Mouse (Mus musculus): ENCODE data around the gene Zfp790. TPM values are rescaled to one million over a fixed set of nuclear protein-coding genes. Genes with fewer than 3 reads are reported as not detected.
A peak's percentile ranks its signal among the peaks of the same experiment; 100 is the strongest.

The Zfp790 gene
- polyA plus RNA-seq (2015; fragmentation: Nextera tagmentation; extraction: Ambion mirVana): 12.6 and 12.9 TPM in 2 replicates

DNA sequence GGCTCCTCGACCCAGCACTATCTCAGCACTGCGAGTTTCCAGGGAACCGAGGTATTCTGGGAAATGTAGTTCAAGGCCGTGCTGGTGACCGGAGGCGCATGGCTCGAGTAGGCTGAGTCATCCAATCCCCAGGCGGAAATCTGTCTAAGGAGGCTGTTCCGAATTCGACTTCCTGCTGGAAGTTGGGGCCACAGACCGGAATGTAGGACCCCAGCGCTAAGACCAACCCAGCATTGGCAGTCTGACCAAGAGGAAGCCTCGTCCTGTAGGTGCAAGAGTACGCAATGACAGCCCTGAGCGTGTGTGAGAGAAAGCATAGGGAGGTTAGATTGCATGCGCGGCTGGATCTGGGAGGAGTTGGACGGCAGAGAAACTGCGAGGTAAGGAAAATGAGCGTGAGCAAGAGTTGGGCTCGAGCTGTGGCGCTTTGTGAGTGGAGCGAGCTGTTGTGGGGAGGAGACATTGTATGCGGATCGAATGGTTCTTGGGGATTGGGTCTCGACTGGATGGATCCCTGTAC lies at the start of gene Zfp790:
Zfp790 (plus strand) TSS at position 205 of the 520 bp plus-strand sequence.
- WGBS: under 1% methylated on average over 26 of the region's 26 CpGs
- H3K27me3 ChIP-seq (ENCODE audit: control insufficient read depth, insufficient read depth, low read length): no peaks in the 10 kb centered on the region
- peaks cover 21% of the 10 kb centered on the region for H3K4me1 ChIP-seq (ENCODE audit: control insufficient read depth, insufficient read depth, low read length)
- no peaks in the 10 kb centered on the region for H3K36me3 ChIP-seq (ENCODE audit: control insufficient read depth, insufficient read depth)
- H3K9ac ChIP-seq (ENCODE audit: low read length): peak within 1 kb of the TSS; percentile 91
- H3K27ac ChIP-seq (ENCODE audit: low read length): peak within 1 kb of the TSS; percentile 94
- H3K9me3 ChIP-seq (replicated peaks; ENCODE audit: control insufficient read depth, low read length): no peaks in the 10 kb centered on the region
- ATAC-seq (replicated peaks; ENCODE audit: extremely low read depth, insufficient read depth, low FRiP score): peak; percentile 96
- H3K4me3 ChIP-seq (ENCODE audit: low read length): peak within 1 kb of the TSS; percentile 97
- H3K4me2 ChIP-seq (ENCODE audit: low read depth, low read length): peak within 1 kb of the TSS; percentile 95

DNA sequence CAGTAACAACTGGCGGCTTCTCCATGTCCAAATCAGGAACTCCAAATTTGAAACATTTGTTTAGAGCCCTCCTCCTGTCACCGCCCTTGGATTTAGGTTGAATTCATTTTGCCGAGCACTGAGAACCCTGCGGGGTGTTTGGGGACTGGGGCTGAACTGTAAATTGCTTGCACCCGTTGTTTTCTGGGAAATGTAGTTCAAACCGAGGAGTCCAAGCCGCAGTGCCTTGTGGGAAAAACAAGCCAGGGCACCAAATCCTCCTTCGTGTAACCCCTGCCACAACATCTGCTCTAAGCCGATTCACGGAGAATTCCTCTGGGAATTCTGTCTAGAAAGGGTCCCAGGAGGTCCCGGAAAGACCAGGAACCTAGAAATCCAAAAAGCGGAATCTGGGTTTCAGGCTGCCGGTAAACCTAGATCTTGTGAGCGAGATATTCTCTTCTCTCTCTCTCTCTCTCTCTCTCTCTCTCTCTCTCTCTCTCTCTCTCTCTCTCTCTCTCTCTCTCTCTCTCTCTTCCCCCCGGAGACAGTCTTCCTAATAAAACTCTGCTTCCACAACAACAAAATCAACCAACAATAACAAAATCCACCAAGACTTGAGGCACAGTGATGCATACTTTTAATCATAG lies 48.7 kb upstream of the Zfp790 start:
- H3K4me3 ChIP-seq (ENCODE audit: low read length): peak overlapping the region; percentile 91
- ATAC-seq (replicated peaks; ENCODE audit: extremely low read depth, insufficient read depth, low FRiP score): peak; percentile 59
- WGBS: 2% methylated on average over 15 of the region's 15 CpGs
- H3K4me1 ChIP-seq (ENCODE audit: control insufficient read depth, insufficient read depth, low read length): peaks cover 13% of the 10 kb centered on the region
- H3K9ac ChIP-seq (ENCODE audit: low read length): peak overlapping the region; percentile 77
- no peaks in the 10 kb centered on the region for H3K9me3 ChIP-seq (replicated peaks; ENCODE audit: control insufficient read depth, low read length)
- peak overlapping the region; percentile 77 for H3K4me2 ChIP-seq (ENCODE audit: low read depth, low read length)
- H3K27ac ChIP-seq (ENCODE audit: low read length): peak overlapping the region; percentile 74
- no peaks in the 10 kb centered on the region for H3K27me3 ChIP-seq (ENCODE audit: control insufficient read depth, insufficient read depth, low read length)
- H3K36me3 ChIP-seq (ENCODE audit: control insufficient read depth, insufficient read depth): peaks cover 8% of the 10 kb centered on the region

GRCm38 (mm10) chr7:29768090-29768900 lies 47.6 kb upstream of the Zfp790 start, which contains the start of gene Zfp84:
Gene Zfp84, plus strand, starts transcription at chr7:29768552.
- peaks cover 16% of the 10 kb centered on the region for H3K4me1 ChIP-seq (ENCODE audit: control insufficient read depth, insufficient read depth, low read length)
- H3K27me3 ChIP-seq (ENCODE audit: control insufficient read depth, insufficient read depth, low read length): no peaks in the 10 kb centered on the region
- peaks cover 15% of the 10 kb centered on the region for H3K36me3 ChIP-seq (ENCODE audit: control insufficient read depth, insufficient read depth)
- H3K4me3 ChIP-seq (ENCODE audit: low read length): peak within 1 kb of the TSS; percentile 91
- ATAC-seq (replicated peaks; ENCODE audit: extremely low read depth, insufficient read depth, low FRiP score): peak; percentile 96
- under 1% methylated on average over 32 of the region's 32 CpGs for WGBS
- no peaks in the 10 kb centered on the region for H3K9me3 ChIP-seq (replicated peaks; ENCODE audit: control insufficient read depth, low read length)
- peak within 1 kb of the TSS; percentile 77 for H3K9ac ChIP-seq (ENCODE audit: low read length)
- peak within 1 kb of the TSS; percentile 89 for H3K27ac ChIP-seq (ENCODE audit: low read length)
- peak within 1 kb of the TSS; percentile 77 for H3K4me2 ChIP-seq (ENCODE audit: low read depth, low read length)

- Histone ChIP-seq H3K4me2 (ENCODE audit: low read depth, low read length) (peak overlapping the region; percentile 77), H3K4me1 (ENCODE audit: control insufficient read depth, insufficient read depth, low read length) (peaks cover 22% of the 10 kb centered on the region), H3K4me3 (ENCODE audit: low read length) (peak overlapping the region; percentile 91), H3K27ac (ENCODE audit: low read length) (peak overlapping the region; percentile 89), H3K36me3 (ENCODE audit: control insufficient read depth, insufficient read depth) (peaks cover 22% of the 10 kb centered on the region), H3K9me3 (replicated peaks; ENCODE audit: control insufficient read depth, low read length) (no peaks in the 10 kb centered on the region), H3K27me3 (ENCODE audit: control insufficient read depth, insufficient read depth, low read length) (no peaks in the 10 kb centered on the region), H3K9ac (ENCODE audit: low read length) (peak overlapping the region; percentile 71)
- 4% methylated on average over 10 of the region's 10 CpGs for WGBS
- no peak for ATAC-seq (replicated peaks; ENCODE audit: extremely low read depth, insufficient read depth, low FRiP score)
Observed at GRCm38 (mm10) chr7:29768980-29769379, 46.9 kb upstream of the Zfp790 start.

DNA sequence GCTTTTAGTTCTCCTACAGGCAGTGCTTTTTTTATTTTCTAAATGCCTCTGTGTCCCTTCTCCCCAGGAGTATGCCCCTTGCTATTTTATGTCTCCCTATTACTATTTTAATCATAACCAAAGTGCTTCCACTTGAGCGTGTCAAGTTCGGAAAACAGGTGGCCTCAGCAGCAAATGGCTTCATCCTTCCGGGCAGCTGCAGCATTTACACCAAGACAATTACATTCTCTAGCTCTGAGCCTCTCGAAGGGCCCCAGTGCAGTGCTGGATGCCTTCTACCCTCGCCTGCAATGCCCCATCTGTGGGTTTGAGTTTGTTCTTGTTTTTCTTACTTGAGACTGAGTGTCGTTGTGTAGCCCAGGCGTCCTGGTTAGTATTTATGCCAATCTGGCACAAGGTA lies 42.4 kb upstream of the Zfp790 start:
- no peak overlapping the region for H3K9ac ChIP-seq (ENCODE audit: low read length)
- no peaks in the 10 kb centered on the region for H3K27me3 ChIP-seq (ENCODE audit: control insufficient read depth, insufficient read depth, low read length)
- no peak overlapping the region for H3K4me2 ChIP-seq (ENCODE audit: low read depth, low read length)
- 69% methylated on average over 7 of the region's 7 CpGs for WGBS
- no peak overlapping the region for H3K27ac ChIP-seq (ENCODE audit: low read length)
- ATAC-seq (replicated peaks; ENCODE audit: extremely low read depth, insufficient read depth, low FRiP score): no peak
- peaks cover 7% of the 10 kb centered on the region for H3K9me3 ChIP-seq (replicated peaks; ENCODE audit: control insufficient read depth, low read length)
- H3K4me3 ChIP-seq (ENCODE audit: low read length): no peak overlapping the region
- peaks cover 19% of the 10 kb centered on the region for H3K4me1 ChIP-seq (ENCODE audit: control insufficient read depth, insufficient read depth, low read length)
- peaks cover 62% of the 10 kb centered on the region for H3K36me3 ChIP-seq (ENCODE audit: control insufficient read depth, insufficient read depth)

DNA sequence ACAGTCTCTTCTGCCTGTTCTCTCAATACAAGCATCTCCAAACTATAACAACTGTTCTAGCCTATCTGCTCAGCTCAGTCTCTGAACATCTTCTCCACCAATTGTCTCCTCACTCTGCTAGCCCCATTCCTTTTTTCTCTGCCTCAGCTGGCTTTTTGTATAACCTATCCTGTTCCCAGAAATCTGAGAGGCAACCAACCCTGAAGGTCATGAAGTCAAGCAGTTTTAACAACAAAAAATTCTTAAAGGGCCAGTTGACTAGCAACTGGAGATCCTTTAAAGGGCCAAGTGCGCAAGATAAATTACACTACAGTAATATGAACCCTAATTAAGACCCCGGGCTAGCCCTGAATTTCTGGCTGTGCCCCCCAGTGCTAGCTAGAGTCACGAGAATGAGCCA lies 41.5 kb upstream of the Zfp790 start:
- ATAC-seq (replicated peaks; ENCODE audit: extremely low read depth, insufficient read depth, low FRiP score): no peak
- peaks cover 68% of the 10 kb centered on the region for H3K36me3 ChIP-seq (ENCODE audit: control insufficient read depth, insufficient read depth)
- no peak overlapping the region for H3K4me2 ChIP-seq (ENCODE audit: low read depth, low read length)
- H3K4me1 ChIP-seq (ENCODE audit: control insufficient read depth, insufficient read depth, low read length): peaks cover 14% of the 10 kb centered on the region
- no peak overlapping the region for H3K9ac ChIP-seq (ENCODE audit: low read length)
- H3K9me3 ChIP-seq (replicated peaks; ENCODE audit: control insufficient read depth, low read length): peaks cover 7% of the 10 kb centered on the region
- no peak overlapping the region for H3K27ac ChIP-seq (ENCODE audit: low read length)
- H3K27me3 ChIP-seq (ENCODE audit: control insufficient read depth, insufficient read depth, low read length): no peaks in the 10 kb centered on the region
- no peak overlapping the region for H3K4me3 ChIP-seq (ENCODE audit: low read length)
- 92% methylated on average over 3 of the region's 3 CpGs for whole genome bisulfite sequencing

DNA sequence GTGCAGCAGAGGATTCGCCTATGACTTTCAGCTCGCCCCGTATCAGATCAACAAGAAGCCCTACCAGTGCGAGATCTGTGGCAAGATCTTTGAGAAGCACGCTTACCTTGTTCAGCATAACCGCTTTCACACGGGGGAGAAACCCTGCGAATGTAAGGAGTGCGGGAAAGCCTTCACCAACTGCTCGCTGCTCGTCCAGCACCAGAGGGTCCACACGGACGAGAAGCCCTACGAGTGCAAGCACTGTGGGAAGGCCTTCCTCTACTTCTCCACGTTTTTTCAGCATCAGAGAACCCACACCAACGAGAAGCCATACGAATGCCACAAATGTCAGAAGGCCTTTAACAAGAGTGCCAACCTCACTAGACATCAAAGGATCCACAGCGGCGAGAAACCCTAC lies 39.3 kb upstream of the Zfp790 start:
- 95% methylated on average over 19 of the region's 19 CpGs for whole genome bisulfite sequencing
- H3K4me2 ChIP-seq (ENCODE audit: low read depth, low read length): no peak overlapping the region
- H3K36me3 ChIP-seq (ENCODE audit: control insufficient read depth, insufficient read depth): peaks cover 68% of the 10 kb centered on the region
- no peak overlapping the region for H3K27ac ChIP-seq (ENCODE audit: low read length)
- no peaks in the 10 kb centered on the region for H3K27me3 ChIP-seq (ENCODE audit: control insufficient read depth, insufficient read depth, low read length)
- H3K4me3 ChIP-seq (ENCODE audit: low read length): no peak overlapping the region
- no peak for ATAC-seq (replicated peaks; ENCODE audit: extremely low read depth, insufficient read depth, low FRiP score)
- H3K4me1 ChIP-seq (ENCODE audit: control insufficient read depth, insufficient read depth, low read length): peaks cover 10% of the 10 kb centered on the region; the same call in 1 of the 2 replicates
- H3K9ac ChIP-seq (ENCODE audit: low read length): no peak overlapping the region
- peaks cover 7% of the 10 kb centered on the region for H3K9me3 ChIP-seq (replicated peaks; ENCODE audit: control insufficient read depth, low read length)

DNA sequence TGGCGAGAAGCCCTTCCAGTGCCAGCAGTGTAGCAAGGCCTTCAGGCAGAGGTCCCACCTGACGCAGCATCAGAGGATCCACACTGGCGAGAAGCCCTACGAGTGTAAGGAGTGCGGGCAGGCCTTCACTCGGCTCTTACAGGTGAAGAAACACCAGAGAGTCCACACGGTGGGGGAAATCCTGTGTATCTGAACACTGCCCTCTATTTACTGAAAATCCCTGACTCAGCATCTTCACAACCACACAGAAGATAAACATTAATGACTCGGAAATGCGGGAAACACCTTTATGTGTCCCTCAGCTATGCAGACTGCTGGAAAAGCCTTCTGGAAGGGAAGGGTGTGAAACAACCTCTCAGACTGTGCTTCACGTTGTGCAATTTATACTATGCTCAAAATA lies 38.5 kb upstream of the Zfp790 start:
- Histone ChIP-seq H3K4me2 (ENCODE audit: low read depth, low read length) (no peak overlapping the region), H3K9ac (ENCODE audit: low read length) (no peak overlapping the region), H3K4me3 (ENCODE audit: low read length) (no peak overlapping the region), H3K27me3 (ENCODE audit: control insufficient read depth, insufficient read depth, low read length) (no peaks in the 10 kb centered on the region), H3K4me1 (ENCODE audit: control insufficient read depth, insufficient read depth, low read length) (peaks cover 10% of the 10 kb centered on the region; the same call in 1 of the 2 replicates), H3K36me3 (ENCODE audit: control insufficient read depth, insufficient read depth) (peaks cover 60% of the 10 kb centered on the region), H3K27ac (ENCODE audit: low read length) (no peak overlapping the region), H3K9me3 (replicated peaks; ENCODE audit: control insufficient read depth, low read length) (peaks cover 7% of the 10 kb centered on the region)
- 95% methylated on average over 10 of the region's 10 CpGs for WGBS
- ATAC-seq (replicated peaks; ENCODE audit: extremely low read depth, insufficient read depth, low FRiP score): no peak
